Mouse (Mus musculus) thymus, adult 2 months (tissue): ENCODE data around the gene Efr3b. TPM values are rescaled to one million over a fixed set of nuclear protein-coding genes. Genes with fewer than 3 reads are reported as not detected.

Experiments used
- DNase-seq: peaks from one replicate; pipeline ENCODE4 v3.0.0; 2021
- H3K27ac ChIP-seq: fragments of 200-500 bp; 2 replicates; pipeline ENCODE4 v1.5.1; 2012; ENCODE audit warnings: low read length, control low read depth; ENCODE audit not compliant: control insufficient read depth, insufficient read depth
- H3K27me3 ChIP-seq: fragments of 200-500 bp; 2 replicates; pipeline ENCODE4 v1.6.1; 2012; ENCODE audit warnings: mild to moderate bottlenecking, low read length, moderate library complexity, mixed read lengths; ENCODE audit not compliant: control insufficient read depth, insufficient read depth
- H3K36me3 ChIP-seq: fragments of 200-500 bp; 2 replicates; pipeline ENCODE4 v1.6.1; 2012; ENCODE audit warnings: mild to moderate bottlenecking, low read length, moderate library complexity; ENCODE audit not compliant: control insufficient read depth, insufficient read depth
- H3K4me1 ChIP-seq: fragments of 200-500 bp; replicated peaks from 2 replicates; pipeline ENCODE4 v1.6.1; 2012; ENCODE audit warnings: low read length; ENCODE audit not compliant: control insufficient read depth, insufficient read depth
- H3K4me3 ChIP-seq: fragments of 200-500 bp; 2 replicates; pipeline ENCODE4 v1.5.1; 2012; ENCODE audit warnings: mild to moderate bottlenecking, low read length, control low read depth, moderate library complexity; ENCODE audit not compliant: control insufficient read depth, insufficient read depth
- CTCF ChIP-seq: fragments of 200-500 bp; IDR thresholded peaks from 2 replicates; pipeline ENCODE4 v1.5.1; 2012; ENCODE audit warnings: mild to moderate bottlenecking, control low read depth, low read length, moderate library complexity, borderline replicate concordance; ENCODE audit not compliant: control insufficient read depth, poor library complexity, insufficient read depth; ENCODE audit errors: extremely low read depth
- POLR2A ChIP-seq: fragments of 200-500 bp; IDR thresholded peaks from 2 replicates; pipeline ENCODE4 v1.6.1; 2012; ENCODE audit warnings: mild to moderate bottlenecking, low read length, control low read depth, moderate library complexity; ENCODE audit not compliant: control insufficient read depth, poor library complexity, insufficient read depth; ENCODE audit errors: extremely low read depth
- WGBS: fragments of 180-500 bp; shearing (Covaris S2); methylation state at CpG from one replicate; pipeline ENCODE4 v1.1.7; 2018; 5-methylcytosine and 5-hydroxymethylcytosine counted together
- polyA plus RNA-seq: library from polyadenylated mRNA; depleted of rRNA; stranded (reverse); fragments of >200 nt; gene quantifications from 2 replicates; pipeline ENCODE4 v1.2.3, GENCODE M21; 2012

Gene Efr3b
- polyA plus RNA-seq, 1 experiment: 1.5 TPM

GRCm38 (mm10) chr12:4008731-4009130 is 30.0 kb downstream of the Efr3b start:
- no peaks in the 10 kb centered on the region for H3K4me1 ChIP-seq

GRCm38 (mm10) chr12:4007766-4008165 is 30.9 kb downstream of the Efr3b start:
- Histone ChIP-seq H3K4me3 (no peak overlapping the region), H3K27ac (no peak overlapping the region)

More at GRCm38 (mm10) chr12:4008731-4009130, 30.0 kb downstream of the Efr3b start:
- TF ChIP-seq POLR2A (no peak), CTCF (no peak)
- no peak for DNase-seq
- WGBS: 94% methylated on average over 12 of the region's 12 CpGs
- H3K36me3 ChIP-seq: no peaks in the 10 kb centered on the region
- no peak overlapping the region for H3K27ac ChIP-seq
- H3K27me3 ChIP-seq: no peaks in the 10 kb centered on the region
- H3K4me3 ChIP-seq: no peak overlapping the region

DNA sequence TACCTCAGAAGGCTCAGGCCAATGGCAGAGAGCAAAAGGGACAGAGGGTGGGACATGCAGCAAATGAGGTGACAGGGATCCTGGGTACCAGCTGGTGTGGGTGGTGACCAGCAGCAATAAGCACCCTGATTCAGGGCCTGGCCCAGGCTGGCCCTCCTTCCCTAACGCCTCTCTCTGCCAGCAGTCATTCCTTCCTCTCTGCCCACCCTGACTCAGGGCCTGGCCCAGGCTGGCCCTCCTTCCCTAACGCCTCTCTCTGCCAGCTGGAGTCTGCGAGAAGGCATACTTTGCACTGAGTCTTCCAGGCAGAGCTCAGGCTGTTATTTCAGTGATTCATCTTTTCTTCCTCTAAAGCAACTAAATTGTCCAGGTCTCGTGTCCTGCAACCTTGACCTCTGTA is 31.5 kb downstream of the Efr3b start:
- WGBS: 83% methylated on average over 4 of the region's 4 CpGs
- H3K27ac ChIP-seq: no peak overlapping the region
- H3K27me3 ChIP-seq: no peaks in the 10 kb centered on the region
- no peak for DNase-seq
- no peaks in the 10 kb centered on the region for H3K36me3 ChIP-seq
- TF ChIP-seq CTCF (no peak), POLR2A (no peak)
- no peak overlapping the region for H3K4me3 ChIP-seq
- no peaks in the 10 kb centered on the region for H3K4me1 ChIP-seq

More at GRCm38 (mm10) chr12:4007766-4008165, 30.9 kb downstream of the Efr3b start:
- WGBS: 82% methylated on average over 4 of the region's 4 CpGs
- no peak for TF ChIP-seq POLR2A
- no peak for TF ChIP-seq CTCF
- Histone ChIP-seq H3K27me3 (no peaks in the 10 kb centered on the region), H3K36me3 (no peaks in the 10 kb centered on the region), H3K4me1 (no peaks in the 10 kb centered on the region)
- no peak for DNase-seq

DNA sequence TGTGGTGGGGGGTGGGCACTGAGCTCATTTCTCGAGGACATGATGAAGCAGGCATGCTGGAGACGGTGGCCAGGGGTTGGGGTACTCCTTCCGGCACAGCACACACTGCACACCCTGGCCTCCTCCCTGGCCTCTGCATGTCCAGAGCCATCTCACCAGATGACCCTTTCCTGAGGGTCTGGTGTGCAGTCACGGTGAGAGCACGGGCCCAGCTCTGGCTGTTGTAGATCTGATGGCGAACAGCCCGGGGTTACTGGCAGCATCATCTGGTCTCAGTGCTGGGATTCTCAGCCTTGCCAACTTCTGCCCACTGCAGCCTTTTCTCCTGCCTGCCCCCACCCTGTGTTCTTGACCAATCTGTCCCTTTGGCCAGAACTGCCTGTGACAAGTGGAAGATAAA is 32.6 kb downstream of the Efr3b start:
- no peak for TF ChIP-seq CTCF
- TF ChIP-seq POLR2A: no peak
- Histone ChIP-seq H3K27me3 (no peaks in the 10 kb centered on the region), H3K36me3 (no peaks in the 10 kb centered on the region), H3K4me1 (no peaks in the 10 kb centered on the region), H3K27ac (no peak overlapping the region), H3K4me3 (no peak overlapping the region)
- 92% methylated on average over 7 of the region's 7 CpGs for WGBS
- no peak for DNase-seq

DNA sequence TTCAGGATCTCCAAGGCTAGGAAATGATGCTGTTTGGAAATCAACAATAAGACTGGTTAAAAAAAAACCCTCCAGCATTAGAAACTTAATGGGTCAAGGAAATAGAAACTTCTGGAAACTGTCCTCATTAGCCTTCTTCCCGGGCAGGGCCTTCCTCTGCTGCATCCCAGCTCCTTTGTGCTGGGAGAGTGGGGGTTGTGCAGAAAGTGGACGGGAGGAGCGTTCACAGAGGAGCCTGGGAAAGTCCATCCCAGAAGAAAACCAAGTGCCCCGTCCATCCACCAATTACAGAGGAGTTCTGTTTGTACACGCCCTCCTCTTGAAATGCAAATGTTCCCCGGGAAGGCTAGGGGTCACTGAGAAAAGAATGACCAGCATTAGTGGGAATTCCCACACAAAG is 34.1 kb downstream of the Efr3b start:
- 53% methylated on average over 6 of the region's 6 CpGs for WGBS
- Histone ChIP-seq H3K27me3 (no peaks in the 10 kb centered on the region), H3K4me1 (no peaks in the 10 kb centered on the region), H3K27ac (no peak overlapping the region), H3K4me3 (no peak overlapping the region), H3K36me3 (no peaks in the 10 kb centered on the region)
- TF ChIP-seq CTCF (no peak), POLR2A (no peak)
- DNase-seq: no peak

- TF ChIP-seq CTCF (no peak), POLR2A (no peak)
- no peak overlapping the region for H3K27ac ChIP-seq
- H3K4me3 ChIP-seq: no peak overlapping the region
- no peak for DNase-seq
- H3K36me3 ChIP-seq: no peaks in the 10 kb centered on the region
- 94% methylated on average over 5 of the region's 5 CpGs for WGBS
- no peaks in the 10 kb centered on the region for H3K4me1 ChIP-seq
- no peaks in the 10 kb centered on the region for H3K27me3 ChIP-seq
Observed at GRCm38 (mm10) chr12:4000406-4000805, 38.3 kb downstream of the Efr3b start.

DNA sequence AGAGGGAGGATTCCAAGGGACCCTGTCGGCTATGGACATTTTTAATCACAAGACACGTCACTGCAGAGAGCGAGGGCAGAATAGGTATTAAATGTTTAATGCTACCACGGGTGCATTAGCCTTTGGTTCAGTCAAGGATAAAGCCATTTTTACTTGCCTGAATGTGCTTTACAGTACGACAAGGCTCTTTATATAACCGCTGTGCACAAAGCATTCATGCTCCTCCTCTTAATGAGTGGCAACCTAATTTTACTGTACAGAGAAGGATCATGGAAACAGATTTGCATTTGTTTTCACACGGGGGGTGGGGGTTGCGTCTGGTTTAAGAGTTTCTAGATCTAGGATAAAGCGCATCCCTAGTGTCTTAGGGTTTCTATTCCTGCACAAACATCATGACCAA is 42.0 kb downstream of the Efr3b start:
- no peak for DNase-seq
- Histone ChIP-seq H3K4me3 (no peak overlapping the region), H3K36me3 (no peaks in the 10 kb centered on the region), H3K4me1 (no peaks in the 10 kb centered on the region), H3K27ac (no peak overlapping the region), H3K27me3 (no peaks in the 10 kb centered on the region)
- 94% methylated on average over 9 of the region's 9 CpGs for WGBS
- no peak for TF ChIP-seq POLR2A
